ENCODE assay signal across 8 mouse cellular contexts in genomic region chr12:102284267-102284610, GRCm38 (mm10). TPM values are rescaled to one million over a fixed set of nuclear protein-coding genes. Genes with fewer than 3 reads are reported as not detected.
DNase-seq lines count a peak whose midpoint lies in the region; ATAC-seq and TF ChIP-seq lines count a peak whose summit lies in the region.

No protein-coding gene starts in this region.

- TF ChIP-seq CTCF in heart, postnatal 0 days (IDR thresholded peaks at IDR 0.05; ENCODE audit: low read depth), result no peak
- no peak for TF ChIP-seq CTCF in cortical plate, adult 2 months (IDR thresholded peaks at IDR 0.05; ENCODE audit: extremely low read depth, insufficient read depth, low read length)
- no peak for TF ChIP-seq CTCF in cerebellum, adult 2 months (IDR thresholded peaks at IDR 0.05; ENCODE audit: borderline replicate concordance, insufficient read depth, low read depth, low read length)

- H3K27ac ChIP-seq in heart, postnatal 0 days (ENCODE audit: low read depth), result peak overlapping the region; percentile 79
- no peak overlapping the region for H3K27ac ChIP-seq in cortical plate, adult 2 months (ENCODE audit: insufficient read depth, low read length)
- H3K27ac ChIP-seq in hindbrain, embryonic 15.5 days (replicated peaks), result 0 out of 2 replicates have a peak overlapping the region, but pooled peaks have one; percentile 13
- H3K27ac ChIP-seq in midbrain, embryonic 11.5 days (ENCODE audit: low read depth, low read length), result no peak overlapping the region
- H3K27ac ChIP-seq in cerebellum, adult 2 months (ENCODE audit: insufficient read depth, low read length), result no peak overlapping the region

- no peak for TF ChIP-seq EP300 in heart, postnatal 0 days (IDR thresholded peaks at IDR 0.05; ENCODE audit: low read depth)

- H3K36me3 ChIP-seq in heart, postnatal 0 days (replicated peaks; ENCODE audit: control insufficient read depth, insufficient read depth, low read length), result no peaks in the 10 kb centered on the region
- H3K36me3 ChIP-seq in hindbrain, embryonic 15.5 days, result no peaks in the 10 kb centered on the region
- no peaks in the 10 kb centered on the region for H3K36me3 ChIP-seq in midbrain, embryonic 11.5 days (ENCODE audit: control insufficient read depth, insufficient read depth, low read length)

- ATAC-seq in heart, postnatal 0 days (ENCODE audit: insufficient read depth, low read depth), result peak; percentile 53
- no peak for ATAC-seq in hindbrain, embryonic 15.5 days (ENCODE audit: low FRiP score, low read depth)
- no peak for ATAC-seq in midbrain, embryonic 11.5 days (ENCODE audit: low FRiP score)

- no peaks in the 10 kb centered on the region for H3K27me3 ChIP-seq in heart, postnatal 0 days (ENCODE audit: control insufficient read depth, insufficient read depth, low read length)
- 0 out of 2 replicates have a peak, but pooled peaks cover 3% of the 10 kb centered on the region for H3K27me3 ChIP-seq in hindbrain, embryonic 15.5 days
- peaks cover 3% of the 10 kb centered on the region for H3K27me3 ChIP-seq in midbrain, embryonic 11.5 days (ENCODE audit: control insufficient read depth, insufficient read depth, low read length)
- peaks cover 5% of the 10 kb centered on the region; the same call in 1 of the 2 replicates for H3K27me3 ChIP-seq in cerebellum, adult 2 months (ENCODE audit: control insufficient read depth, insufficient read depth, low read length)

- WGBS in heart, postnatal 0 days, result 1% methylated on average over 9 of the region's 9 CpGs
- WGBS in hindbrain, embryonic 15.5 days, result 32% methylated on average over 9 of the region's 9 CpGs
- 42% methylated on average over 9 of the region's 9 CpGs for WGBS in midbrain, embryonic 11.5 days
- 20% methylated on average over 9 of the region's 9 CpGs for WGBS in cerebellum, adult 2 months

- TF ChIP-seq POLR2A in cortical plate, adult 2 months (IDR thresholded peaks at IDR 0.05; ENCODE audit: extremely low read depth, insufficient read depth, low read length), result no peak
- TF ChIP-seq POLR2A in cerebellum, adult 2 months (IDR thresholded peaks at IDR 0.05; ENCODE audit: borderline replicate concordance, insufficient read depth, low read length), result no peak

- H3K4me1 ChIP-seq in heart, postnatal 0 days (ENCODE audit: control insufficient read depth, insufficient read depth), result peaks cover 44% of the 10 kb centered on the region
- H3K4me1 ChIP-seq in cortical plate, adult 2 months (ENCODE audit: control insufficient read depth, insufficient read depth, low read length), result no peaks in the 10 kb centered on the region
- peaks cover 34% of the 10 kb centered on the region for H3K4me1 ChIP-seq in hindbrain, embryonic 15.5 days (replicated peaks)
- peaks cover 4% of the 10 kb centered on the region for H3K4me1 ChIP-seq in midbrain, embryonic 11.5 days (ENCODE audit: control insufficient read depth, insufficient read depth, low read length)
- H3K4me1 ChIP-seq in cerebellum, adult 2 months (ENCODE audit: control insufficient read depth, insufficient read depth, low read length), result peaks cover 8% of the 10 kb centered on the region

- H3K4me3 ChIP-seq in heart, postnatal 0 days (ENCODE audit: low read depth, low read length), result peak overlapping the region; percentile 68
- 0 out of 2 replicates have a peak overlapping the region, but pooled peaks have one; percentile 54 for H3K4me3 ChIP-seq in cortical plate, adult 2 months (ENCODE audit: insufficient read depth, low read length)
- peak overlapping the region; percentile 56; the same call in 1 of the 2 replicates for H3K4me3 ChIP-seq in hindbrain, embryonic 15.5 days
- no peak overlapping the region for H3K4me3 ChIP-seq in midbrain, embryonic 11.5 days (ENCODE audit: low read depth, low read length)
- no peak overlapping the region for H3K4me3 ChIP-seq in cerebellum, adult 2 months (replicated peaks; ENCODE audit: insufficient read depth, low read depth, low read length)

- peak overlapping the region; percentile 78; the same call in 1 of the 2 replicates for H3K9ac ChIP-seq in heart, postnatal 0 days (replicated peaks; ENCODE audit: low read depth, low read length)
- no peak overlapping the region for H3K9ac ChIP-seq in hindbrain, embryonic 15.5 days
- no peak overlapping the region for H3K9ac ChIP-seq in midbrain, embryonic 11.5 days (ENCODE audit: low read length)

- H3K4me2 ChIP-seq in heart, postnatal 0 days (ENCODE audit: low read depth, low read length), result peak overlapping the region; percentile 84
- peak overlapping the region; percentile 100 for H3K4me2 ChIP-seq in hindbrain, embryonic 15.5 days
- H3K4me2 ChIP-seq in midbrain, embryonic 11.5 days, result peak overlapping the region; percentile 95

- H3K9me3 ChIP-seq in heart, postnatal 0 days (replicated peaks; ENCODE audit: control insufficient read depth, low read length), result no peaks in the 10 kb centered on the region
- H3K9me3 ChIP-seq in hindbrain, embryonic 15.5 days, result no peaks in the 10 kb centered on the region
- no peaks in the 10 kb centered on the region for H3K9me3 ChIP-seq in midbrain, embryonic 11.5 days (ENCODE audit: control insufficient read depth, low read length)

- DNase-seq in heart, postnatal 0 days (ENCODE audit: low spot score), result peak; percentile 69
- DNase-seq in heart, postnatal 4 days, result no peak
- DNase-seq in midbrain, embryonic 11.5 days (ENCODE audit: low spot score, missing footprints), result no peak
- no peak for DNase-seq in frontal cortex, adult 2 months (ENCODE audit: extremely low spot score in 1 of 2, low spot score in 1 of 2)
- DNase-seq in adrenal gland, postnatal 14 days, result no peak
- DNase-seq in cerebellum, adult 2 months, result no peak

RNA-seq across cellular contexts. Expression of gene Rin3, which starts 1.4 kb away (rescaled TPM):
- 11.6 and 13.4 TPM in 2 replicates for total RNA-seq in heart, postnatal 0 days (2014; rRNA removed; ENCODE audit: low replicate concordance)
- polyA plus RNA-seq in heart, postnatal 0 days (2015; fragmentation: Nextera tagmentation; extraction: Ambion mirVana), result 4.6 TPM in 2 replicates
- total RNA-seq in heart, postnatal 4 days (2021), result 10 to 100 TPM; 21.1 to 21.5 TPM
- polyA plus RNA-seq in cortical plate, adult 2 months (2012; rRNA removed), result 1.4 and 1.7 TPM in 2 replicates
- 2.8 and 3.3 TPM in 2 replicates for polyA plus RNA-seq in hindbrain, embryonic 15.5 days (2015; fragmentation: Nextera tagmentation; extraction: Ambion mirVana)
- polyA plus RNA-seq in midbrain, embryonic 11.5 days (2014; fragmentation: Nextera tagmentation; extraction: Ambion mirVana), result 3.3 and 4.8 TPM in 2 replicates
- 1.5 and 1.7 TPM in 2 replicates for polyA plus RNA-seq in frontal cortex, adult 2 months (2012; rRNA removed)
- 19.3 and 28.1 TPM in 2 replicates for total RNA-seq in adrenal gland, postnatal 14 days (2021)
- 1.1 and 1.2 TPM in 2 replicates for polyA plus RNA-seq in cerebellum, adult 2 months (2012; rRNA removed)

Comparison
In these comparisons a context has a peak if more than half of its experiments do, and no peak if none do; other contexts are left out.
1. H3K27ac ChIP-seq: peak in heart, postnatal 0 days (single experiment) and hindbrain, embryonic 15.5 days (single experiment); none in cortical plate, adult 2 months (single experiment), midbrain, embryonic 11.5 days (single experiment) and cerebellum, adult 2 months (single experiment).
2. H3K4me3 ChIP-seq: peak in heart, postnatal 0 days (single experiment), cortical plate, adult 2 months (single experiment) and hindbrain, embryonic 15.5 days (single experiment); none in midbrain, embryonic 11.5 days (single experiment) and cerebellum, adult 2 months (single experiment).
3. Peak in every context shown above with its lines, with median percentiles within 50 percentile points of each other: H3K4me2 ChIP-seq.